Mouse (Mus musculus) thymus, postnatal 14 days (tissue): Measurements from ENCODE around the gene Rcc2.
A peak's percentile ranks its signal among the peaks of the same experiment; 100 is the strongest.

ENCODE experiments used
- DNase-seq: peaks from one replicate; pipeline ENCODE4 v3.0.0; 2021

Gene Rcc2

DNA sequence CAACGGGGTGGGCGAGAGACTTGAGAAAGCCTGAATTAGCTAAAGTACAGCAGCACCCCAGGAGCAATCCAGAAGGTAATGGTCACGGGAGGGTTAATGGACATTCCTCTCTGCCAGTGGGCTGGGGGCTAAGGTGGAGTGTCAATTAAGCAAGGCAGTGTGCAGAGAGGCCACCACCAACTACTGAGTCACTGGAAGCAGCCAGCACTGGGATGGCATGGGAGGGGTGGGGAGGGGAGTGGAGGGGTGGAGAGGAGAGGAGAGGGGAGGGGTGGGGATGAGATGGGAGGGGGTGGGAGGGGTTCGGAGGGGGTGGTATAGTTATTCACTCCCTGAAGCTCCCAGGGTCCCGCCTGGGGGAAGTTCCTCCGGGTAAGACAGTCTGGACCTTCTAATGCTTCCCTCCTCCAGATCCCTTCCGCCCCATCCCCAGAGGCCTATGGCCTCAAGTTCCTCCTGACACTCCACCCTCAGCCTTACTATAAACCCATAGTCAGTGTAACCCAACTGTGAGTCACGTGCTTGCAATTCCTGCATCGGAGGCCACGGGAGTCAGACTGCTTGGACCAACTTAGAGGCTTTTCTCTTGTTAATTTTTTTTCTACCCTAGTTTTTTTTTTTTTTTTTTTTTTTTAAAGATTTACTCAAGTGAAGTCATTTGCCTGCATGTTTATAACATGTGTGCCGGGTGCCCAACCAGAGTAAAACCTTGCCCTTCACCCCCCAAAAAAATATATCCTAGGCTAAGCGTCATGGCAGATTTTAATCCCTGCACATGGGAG lies 12.1 kb upstream of the Rcc2 start:
- no peak for DNase-seq

GRCm38 (mm10) chr4:140688826-140689425 lies 11.4 kb upstream of the Rcc2 start:
- no peak for DNase-seq

- DNase-seq = peak; percentile 64
Measured at GRCm38 (mm10) chr4:140689873-140690655, 10.3 kb upstream of the Rcc2 start.

DNA sequence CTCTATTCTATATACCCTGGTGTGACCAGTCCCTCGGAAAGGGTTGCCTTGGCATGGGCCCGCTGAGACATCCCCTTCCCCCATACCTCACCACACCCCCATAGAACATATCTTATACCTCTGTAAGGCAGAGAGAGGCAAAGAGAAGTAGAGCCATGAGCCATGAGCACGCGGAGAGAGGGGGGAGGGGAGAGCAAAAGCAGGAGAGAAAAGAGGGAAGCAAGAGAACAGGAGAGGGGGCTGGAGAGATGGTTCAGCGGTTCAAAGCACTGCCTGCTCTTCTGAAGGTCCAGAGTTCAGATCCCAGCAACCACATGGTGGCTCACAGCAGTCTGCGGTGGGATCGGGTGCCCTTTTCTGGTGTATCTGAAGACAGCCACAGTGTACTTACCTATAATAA lies 8.9 kb upstream of the Rcc2 start:
- DNase-seq = no peak

DNA sequence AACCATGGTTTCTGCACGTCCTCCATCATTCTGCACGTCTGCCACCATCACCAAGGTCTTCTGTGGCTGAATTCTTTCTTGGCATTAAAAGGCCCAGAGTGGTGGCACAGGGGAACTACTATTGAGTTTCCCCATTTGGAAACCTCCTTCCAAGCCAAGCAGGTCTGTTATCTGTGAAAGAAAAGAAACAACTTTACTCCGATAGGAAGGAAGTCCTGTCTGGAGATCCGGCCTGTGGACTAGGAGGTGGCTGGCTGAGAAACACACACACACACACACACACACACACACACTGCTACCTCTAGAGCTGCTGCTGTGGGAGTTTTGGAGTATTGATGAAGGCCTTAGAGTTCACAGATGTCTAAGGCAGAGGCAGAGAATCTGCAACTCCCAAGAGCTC lies 6.8 kb upstream of the Rcc2 start:
- DNase-seq = no peak

DNA sequence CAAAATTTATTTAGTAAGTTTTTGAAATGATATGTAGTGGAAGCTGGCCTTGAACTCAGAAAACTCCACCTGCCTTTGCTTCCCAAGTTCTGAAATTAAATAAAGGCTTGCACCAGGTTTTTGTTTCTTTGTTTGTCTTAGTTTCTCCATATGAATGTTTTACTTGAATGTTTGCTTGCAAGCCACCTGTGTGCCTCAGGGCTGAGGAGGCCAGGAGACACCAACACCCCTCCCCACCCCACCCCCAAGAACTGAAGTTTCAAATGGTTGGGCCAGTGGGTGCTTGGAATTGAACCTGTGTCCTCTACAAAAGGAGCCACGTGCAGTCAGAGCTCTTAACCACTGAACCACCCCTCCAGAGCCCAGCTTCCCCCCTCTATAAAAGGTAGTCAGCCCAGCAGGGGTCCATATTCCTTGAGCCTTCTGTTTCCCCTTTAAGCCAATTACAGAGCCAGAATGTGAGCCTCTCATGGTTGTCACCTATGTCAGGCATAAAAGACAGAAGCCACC lies 5.7 kb upstream of the Rcc2 start:
- no peak for DNase-seq

DNA sequence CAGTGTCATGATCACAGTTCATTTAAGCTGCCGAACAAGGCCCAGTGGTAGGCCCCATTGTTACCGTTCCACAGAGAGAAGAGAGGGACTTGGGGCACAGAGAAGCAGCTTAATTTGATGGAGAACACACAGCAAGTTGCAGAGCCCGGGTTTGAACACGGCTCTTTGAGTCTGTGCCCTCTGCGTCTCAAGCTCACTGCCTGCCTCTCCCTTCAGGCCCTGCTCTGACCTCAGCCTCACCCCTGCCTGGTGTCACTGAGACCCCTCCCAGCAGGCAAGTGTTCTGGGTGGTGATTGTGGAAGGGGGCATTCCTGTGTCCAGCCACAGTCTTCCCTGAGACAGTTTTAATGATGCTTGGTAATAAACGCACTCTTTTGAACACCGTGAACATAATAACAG lies 5.2 kb upstream of the Rcc2 start:
- DNase-seq = no peak

- DNase-seq = no peak
Measured at GRCm38 (mm10) chr4:140695675-140696585, 4.4 kb upstream of the Rcc2 start.

DNA sequence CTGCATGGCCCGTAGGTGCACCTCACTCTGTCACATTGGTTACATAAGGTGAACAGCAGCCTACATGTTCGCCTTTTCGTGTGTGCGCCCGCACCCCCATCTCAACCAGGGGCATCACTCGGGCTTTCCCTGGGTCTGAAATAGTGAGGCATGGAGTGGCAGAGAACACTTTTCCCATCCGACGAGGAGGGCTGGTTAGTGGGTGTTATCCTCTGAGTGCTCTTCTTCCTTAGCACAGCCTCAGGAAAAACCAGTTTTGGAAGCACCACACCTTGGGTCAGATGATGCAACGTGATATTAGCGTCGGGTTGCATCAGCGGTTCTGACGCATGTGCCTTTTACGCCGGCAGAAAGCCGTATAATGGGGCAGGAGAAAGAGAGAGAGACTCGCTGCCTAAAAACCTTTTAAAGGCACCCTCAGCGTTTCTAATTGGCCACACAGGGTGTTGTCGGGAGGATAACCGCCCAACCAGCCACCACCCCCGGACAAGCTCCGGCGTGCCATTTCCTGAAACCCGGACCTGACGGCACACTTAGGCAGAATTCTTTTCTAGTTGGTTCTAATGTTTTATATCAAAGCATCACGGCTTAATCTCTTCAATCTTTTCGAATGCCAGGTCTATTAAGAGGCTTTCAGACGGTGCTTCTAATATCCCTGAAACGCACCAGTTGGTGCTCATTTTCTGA lies 757 bp upstream of the Rcc2 start:
- peak; percentile 69 for DNase-seq

DNA sequence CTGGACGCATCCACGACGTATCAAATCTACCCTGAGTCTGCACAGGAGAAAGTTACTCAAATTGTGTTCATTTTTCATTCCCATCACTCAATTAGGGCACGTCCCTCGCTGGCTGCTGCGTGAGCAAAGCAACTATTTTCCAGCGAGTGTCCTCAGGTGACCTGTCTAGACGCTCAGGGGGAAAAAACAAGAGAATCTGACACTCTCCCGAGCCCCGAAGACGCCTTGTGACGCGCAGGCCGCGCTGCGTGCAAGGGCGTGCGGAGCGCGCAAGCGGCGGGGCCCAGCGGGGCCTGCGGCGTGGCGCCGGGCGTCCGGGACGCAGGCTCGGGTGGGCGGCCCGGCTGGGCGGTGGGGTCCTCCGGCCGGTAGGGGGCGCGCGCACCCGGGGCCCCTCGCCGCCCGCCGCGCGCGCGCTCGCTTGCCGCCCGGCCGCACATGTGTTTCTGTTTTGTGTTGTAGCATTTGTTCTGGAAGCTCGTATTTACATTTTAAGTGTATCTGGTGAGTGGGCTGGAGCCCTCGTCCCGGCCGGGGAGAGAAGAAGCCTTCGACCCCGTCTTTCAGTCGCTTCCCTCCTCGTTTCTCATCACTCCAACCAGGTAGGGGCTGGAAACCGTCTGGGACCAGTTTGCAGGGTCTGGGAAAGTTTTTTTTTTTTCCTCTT lies 841 bp downstream of the Rcc2 start:
- DNase-seq = peak; percentile 86

- peak; percentile 80 for DNase-seq
Measured at GRCm38 (mm10) chr4:140701716-140702561, 1.6 kb downstream of the Rcc2 start.

DNA sequence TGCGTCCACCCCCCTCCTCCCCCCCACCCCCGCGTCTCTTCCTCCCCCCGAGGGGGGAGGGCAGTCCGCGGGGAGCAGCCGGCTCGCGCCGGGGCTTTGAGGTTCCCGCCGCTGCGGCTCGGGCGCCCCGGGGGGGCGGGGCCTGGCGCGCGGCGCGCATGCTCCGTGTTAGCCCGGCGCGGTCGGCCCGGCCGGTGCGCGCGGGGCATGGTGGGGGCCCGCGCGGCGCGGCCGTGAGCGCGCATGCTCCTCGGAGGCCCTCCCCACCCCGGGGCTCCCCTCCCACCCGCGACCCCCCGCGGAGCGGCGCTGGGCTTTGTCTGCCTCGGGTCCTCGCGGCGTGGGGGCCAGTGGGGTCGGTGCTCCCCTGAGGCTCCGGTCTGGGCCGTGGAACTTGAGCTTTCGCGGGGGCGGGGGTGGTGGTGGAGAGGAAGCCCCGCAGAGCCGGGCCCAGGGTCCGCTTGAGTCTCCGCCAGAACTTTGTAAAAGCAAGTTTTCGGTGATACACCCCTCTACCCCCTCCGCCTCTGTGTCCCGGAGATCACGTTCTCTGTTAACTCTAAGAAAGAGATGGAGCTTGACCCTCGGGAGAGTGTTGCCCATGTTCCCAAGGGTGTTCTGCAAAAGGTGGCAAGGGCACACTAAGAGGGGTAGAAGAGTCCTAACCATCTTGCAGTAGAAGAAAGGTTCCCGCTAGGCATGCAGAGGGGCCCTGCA lies 2.4 kb downstream of the Rcc2 start:
- DNase-seq = peak; percentile 91

DNA sequence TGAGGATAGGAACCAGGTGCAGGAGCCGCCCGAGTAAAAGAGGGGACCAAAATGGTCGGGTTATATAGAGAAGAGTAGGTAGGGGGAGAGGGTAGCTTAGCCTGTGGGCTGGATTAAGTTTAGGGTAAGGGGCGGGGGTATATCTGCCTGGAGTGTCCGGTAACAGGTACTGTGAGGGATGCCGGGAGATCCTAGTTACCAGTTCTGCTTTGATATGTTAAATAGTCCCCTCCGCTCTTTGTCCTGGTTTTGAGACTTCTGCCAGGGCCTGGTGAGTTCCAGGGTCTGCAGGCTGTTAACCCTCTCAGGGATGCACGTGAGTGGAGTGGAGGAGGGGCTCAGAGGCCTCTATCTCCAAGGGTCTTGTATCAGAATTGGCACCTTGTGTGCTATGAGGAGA lies 3.3 kb downstream of the Rcc2 start:
- DNase-seq = no peak

DNA sequence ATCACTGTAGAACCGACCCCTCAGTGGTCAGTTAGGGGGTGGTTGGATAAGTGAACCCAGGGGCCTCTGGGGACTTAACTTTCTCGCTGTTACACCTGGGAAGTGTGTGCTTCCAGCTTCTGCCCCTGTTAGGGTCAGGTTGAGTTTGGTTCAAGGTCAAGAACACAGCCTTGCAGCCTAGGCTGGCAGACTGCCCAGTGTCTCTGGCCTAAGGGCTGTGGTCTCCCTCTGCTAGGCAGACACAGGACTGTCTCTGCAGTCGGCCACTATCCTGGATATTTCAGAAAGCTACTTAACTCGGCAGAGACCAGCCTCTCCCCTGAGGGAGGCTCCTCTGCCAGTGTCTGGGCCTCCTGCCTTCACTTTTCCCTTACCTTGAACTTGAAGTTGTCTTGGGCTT lies 3.8 kb downstream of the Rcc2 start:
- no peak for DNase-seq

GRCm38 (mm10) chr4:140707615-140708014 lies 7.3 kb downstream of the Rcc2 start:
- DNase-seq = no peak

DNA sequence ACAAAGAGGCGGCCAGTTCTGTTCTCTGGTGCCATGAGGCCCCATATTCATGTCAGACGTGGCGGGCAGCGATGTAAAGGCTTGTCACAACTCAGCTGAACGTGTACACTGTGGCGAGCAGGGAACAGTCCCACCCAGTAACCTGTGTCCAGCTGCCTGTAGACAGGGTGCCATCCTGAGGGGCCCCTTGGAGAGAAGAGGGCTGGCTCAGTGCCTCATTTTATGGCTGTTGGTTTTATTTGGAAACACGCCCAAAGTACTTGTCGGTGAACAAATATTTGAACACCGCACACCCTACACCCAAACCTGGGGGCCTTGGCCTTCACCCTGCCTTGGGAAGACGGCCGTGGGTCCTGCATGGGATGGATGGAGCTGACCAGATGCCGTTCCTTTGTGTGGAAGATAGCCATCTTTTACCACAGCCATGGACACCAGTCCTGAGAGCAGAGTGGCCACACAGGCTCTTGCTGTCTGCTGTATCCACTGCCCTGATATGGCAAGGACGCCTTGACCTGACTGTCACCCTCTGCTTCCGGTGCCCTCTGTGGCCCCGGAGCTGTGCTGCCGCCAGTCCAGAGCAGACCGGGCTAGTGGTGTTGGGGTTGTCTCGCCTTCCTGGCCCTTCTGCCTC lies 8.1 kb downstream of the Rcc2 start:
- DNase-seq = no peak

DNA sequence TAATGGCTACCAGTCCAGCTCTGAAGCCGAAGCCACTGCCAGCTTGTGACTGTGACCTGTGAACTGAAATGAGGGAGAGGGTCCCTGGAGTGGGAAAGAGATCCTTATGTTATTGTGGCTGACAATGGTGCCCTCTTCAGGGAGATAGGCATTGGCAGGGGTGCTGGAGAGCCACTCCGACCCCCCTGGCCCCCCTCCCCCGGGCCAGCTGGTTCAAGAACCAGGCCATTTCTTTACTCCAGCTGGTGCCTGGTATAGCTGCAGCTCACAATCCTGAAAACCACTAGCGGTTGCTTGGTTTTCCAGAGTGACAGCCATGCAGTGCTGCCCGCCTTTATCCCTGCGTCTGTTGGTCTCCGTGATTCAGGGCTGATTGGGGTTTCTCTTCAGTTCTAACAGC lies 8.8 kb downstream of the Rcc2 start:
- no peak for DNase-seq

DNA sequence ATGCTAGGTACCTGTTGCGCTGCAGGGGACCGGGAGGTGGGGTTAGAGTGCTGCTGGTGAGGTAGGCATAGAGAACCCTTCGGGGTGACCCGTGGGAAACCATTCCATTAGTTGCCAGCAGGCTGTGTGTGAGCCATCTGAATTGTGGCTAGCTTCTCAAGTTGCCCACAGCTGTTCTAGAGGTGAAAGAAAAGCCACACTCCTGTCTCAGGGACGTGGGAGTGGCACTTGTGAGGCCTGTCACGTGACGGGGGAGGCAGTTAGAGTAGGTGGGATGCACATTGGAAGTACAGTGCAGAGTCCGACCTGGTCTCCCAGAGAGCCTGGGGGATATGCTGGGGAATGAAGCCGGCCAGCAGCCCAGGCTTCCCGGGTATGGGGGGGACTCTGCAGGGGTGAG lies 9.3 kb downstream of the Rcc2 start:
- DNase-seq = no peak

- no peak for DNase-seq
Measured at GRCm38 (mm10) chr4:140710781-140711180, 10.4 kb downstream of the Rcc2 start.
